Mouse (Mus musculus): Measurements from ENCODE around the gene 6030458C11Rik.
A peak's percentile ranks its signal among the peaks of the same experiment; 100 is the strongest.
"Not testable (repeated sequence)": the region's sequence is repeated elsewhere in the genome, so short reads cannot be mapped to it uniquely, and the experiment has no call there.

The 6030458C11Rik gene

GRCm38 (mm10) chr15:12817592-12817991 is 6.9 kb downstream of the 6030458C11Rik start:
- no peak for DNase-seq

- DNase-seq = no peak
Observed at GRCm38 (mm10) chr15:12812646-12813045, 11.8 kb downstream of the 6030458C11Rik start.

DNA sequence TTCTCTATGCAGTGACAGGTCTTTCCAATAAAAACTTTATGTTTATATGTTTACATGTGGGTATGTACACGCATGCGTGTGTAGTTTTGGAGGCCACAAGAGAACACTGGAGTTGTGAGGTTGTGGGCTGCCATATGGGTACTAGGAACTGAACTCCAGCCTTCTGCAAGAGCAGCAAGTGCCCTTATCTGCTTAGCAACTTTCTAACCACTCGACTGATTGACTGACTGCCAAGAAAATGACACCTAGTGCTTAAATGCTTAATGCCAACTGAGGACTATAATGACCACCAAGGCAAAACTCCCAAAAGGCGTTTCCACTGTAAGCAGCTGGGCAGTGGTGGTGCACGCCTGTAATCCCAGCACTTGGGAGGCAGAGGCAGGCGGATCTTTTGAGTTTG is 15.1 kb downstream of the 6030458C11Rik start:
- DNase-seq = no peak

- no peak for DNase-seq
Observed at GRCm38 (mm10) chr15:12807088-12807487, 17.4 kb downstream of the 6030458C11Rik start.

DNA sequence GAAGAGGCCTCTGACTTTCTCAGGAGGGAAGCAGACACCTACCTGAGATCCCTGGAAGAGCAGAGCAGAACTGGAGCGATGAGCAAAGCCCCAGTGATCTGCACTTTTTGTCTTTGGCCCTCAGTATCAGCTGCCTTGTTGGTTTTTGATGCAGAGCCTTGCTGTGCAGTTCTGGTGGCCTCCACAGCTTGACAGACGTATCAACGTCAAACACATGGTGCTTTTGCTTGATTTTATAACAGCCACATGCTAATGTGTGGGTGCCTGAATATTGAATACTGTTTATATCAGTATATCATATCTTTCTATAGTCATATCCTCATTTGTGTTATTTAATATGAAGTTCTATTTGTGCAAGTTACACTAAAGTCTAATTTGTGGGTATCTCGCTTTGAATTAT is 19.4 kb downstream of the 6030458C11Rik start:
- DNase-seq = no peak

GRCm38 (mm10) chr15:12801142-12801506 is 23.3 kb downstream of the 6030458C11Rik start:
- not testable (repeated sequence) for DNase-seq

- no peak for DNase-seq
Observed at GRCm38 (mm10) chr15:12800405-12801141, 23.9 kb downstream of the 6030458C11Rik start.

DNA sequence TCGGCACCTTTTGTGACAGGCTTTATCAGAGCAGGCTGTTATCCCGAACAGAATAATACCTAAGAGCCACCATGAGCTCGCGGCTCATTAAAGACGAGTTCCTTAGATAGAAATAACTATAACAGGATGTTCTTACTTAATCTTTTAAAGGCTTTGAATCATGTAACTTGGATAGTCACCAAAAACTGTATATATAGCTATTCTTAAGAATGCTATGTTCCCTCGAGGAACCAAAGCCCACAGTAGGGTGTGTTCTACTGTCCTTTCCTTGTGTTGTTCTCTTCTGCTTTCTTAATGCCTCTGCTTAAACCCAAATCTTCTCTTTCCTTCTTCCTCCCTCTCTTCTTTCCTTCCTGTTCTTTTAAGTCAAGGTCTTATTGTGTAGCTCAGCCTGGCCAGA is 26.4 kb downstream of the 6030458C11Rik start:
- DNase-seq = no peak

GRCm38 (mm10) chr15:12795909-12796470 is 28.5 kb downstream of the 6030458C11Rik start:
- no peak for DNase-seq

DNA sequence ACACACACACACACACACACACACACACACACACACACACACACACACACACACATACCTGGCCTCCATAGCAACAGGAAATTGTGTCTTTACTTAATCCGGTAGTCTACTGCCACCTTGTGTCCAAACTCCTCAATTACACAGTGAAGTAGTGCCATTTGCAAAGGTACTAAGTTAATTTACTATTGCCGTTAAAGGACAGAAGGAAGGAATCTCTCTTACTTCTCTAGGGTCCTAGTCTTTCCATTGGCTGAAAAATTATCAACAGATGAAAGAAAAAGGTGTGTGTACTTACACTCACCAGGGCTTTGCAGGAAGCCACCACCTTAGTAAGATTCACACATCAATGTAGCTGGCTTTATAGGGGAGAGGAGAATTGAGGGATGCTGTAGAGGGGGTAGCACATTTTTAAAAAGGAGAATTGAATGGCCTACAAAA is 29.0 kb downstream of the 6030458C11Rik start:
- peak; percentile 80 for DNase-seq

DNA sequence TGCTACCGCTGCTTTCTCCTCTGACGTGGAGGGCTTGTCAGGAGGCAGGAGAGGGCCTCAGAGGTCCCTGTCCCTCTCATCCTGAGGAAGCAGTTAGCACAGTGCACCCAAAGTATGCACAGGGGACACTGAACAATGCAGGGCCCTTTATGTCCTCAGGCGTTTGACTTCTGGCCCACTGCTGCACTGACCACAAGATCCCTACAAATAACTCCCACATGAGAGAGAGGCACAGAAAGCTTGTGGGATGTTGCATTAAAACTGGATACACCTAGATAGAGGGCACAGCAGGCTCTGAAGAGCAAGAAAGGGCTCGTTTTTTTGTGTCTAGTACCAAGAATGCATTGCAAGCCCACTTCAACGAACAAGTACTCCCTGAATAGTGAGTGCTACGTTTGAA is 30.1 kb downstream of the 6030458C11Rik start:
- DNase-seq = no peak

DNA sequence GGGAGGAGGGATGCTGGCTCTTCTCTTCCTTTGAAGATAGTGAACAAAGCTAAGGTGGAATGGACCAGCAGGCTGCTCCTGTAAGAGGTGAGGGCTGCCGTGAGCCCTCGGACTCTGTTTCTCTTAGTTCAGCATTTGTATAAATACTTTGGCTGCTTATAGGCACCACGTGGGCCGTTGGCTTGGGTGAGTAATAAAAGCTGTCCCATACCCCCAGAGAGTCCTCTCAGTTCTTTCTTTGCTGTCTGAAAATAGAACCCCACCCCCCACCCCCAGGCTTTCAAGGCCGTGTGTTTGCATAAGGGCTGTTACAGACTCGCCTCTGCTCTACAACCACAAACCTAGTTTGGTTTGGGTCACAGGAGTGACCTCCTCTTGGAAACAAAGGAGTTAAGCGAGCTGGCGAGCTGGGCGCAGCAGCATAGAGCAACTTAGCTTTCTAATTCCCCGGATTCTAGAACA is 35.0 kb downstream of the 6030458C11Rik start:
- DNase-seq = no peak

GRCm38 (mm10) chr15:12788536-12788935 is 35.9 kb downstream of the 6030458C11Rik start:
- DNase-seq = no peak

DNA sequence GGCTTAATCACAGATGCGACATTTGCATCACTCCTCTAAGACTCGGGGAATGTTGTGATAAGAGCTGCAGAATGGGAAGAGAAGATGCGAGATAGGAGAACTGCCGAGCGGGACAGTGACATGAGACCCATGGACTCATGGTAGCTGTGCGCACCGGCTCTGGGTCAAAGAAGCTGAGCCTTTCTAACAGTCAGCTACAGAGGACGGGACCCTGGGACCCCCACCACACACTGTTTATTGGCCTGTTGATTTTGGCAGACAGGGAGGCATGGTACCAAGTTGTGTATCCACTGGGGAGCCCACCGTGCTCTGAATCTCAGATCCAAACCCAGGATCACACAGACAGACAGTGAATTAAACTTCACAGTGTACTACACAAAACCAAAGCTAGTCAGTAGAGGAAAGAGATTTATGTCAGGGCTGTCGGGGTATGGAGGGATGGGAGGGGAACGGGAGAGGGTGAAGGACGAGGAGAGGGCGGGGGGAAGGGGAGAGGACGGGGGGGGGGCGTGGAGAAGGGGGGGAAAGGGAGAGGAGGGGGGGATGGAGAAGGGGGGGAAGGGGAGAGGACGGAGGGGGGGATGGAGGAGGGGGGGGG is 42.6 kb downstream of the 6030458C11Rik start:
- no peak for DNase-seq

DNA sequence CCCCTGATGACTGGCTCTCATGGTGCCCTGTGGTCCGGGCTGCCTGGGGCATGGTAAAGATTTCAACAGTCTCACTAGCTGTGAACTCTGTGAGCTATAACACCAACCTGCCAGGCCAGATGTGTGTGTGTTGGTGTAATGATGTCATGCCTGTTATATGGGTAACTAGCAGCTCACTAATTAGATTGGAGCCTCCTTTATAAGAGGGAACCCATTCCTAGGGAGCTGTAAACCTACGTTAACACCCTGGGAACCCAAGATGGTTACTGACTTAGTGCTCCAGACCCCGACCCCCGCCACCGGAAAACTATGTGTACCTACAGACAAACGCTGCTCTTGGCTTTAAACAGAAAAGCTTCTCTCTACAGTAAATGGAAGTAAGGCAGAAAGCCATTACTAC is 43.2 kb downstream of the 6030458C11Rik start:
- DNase-seq = no peak

DNA sequence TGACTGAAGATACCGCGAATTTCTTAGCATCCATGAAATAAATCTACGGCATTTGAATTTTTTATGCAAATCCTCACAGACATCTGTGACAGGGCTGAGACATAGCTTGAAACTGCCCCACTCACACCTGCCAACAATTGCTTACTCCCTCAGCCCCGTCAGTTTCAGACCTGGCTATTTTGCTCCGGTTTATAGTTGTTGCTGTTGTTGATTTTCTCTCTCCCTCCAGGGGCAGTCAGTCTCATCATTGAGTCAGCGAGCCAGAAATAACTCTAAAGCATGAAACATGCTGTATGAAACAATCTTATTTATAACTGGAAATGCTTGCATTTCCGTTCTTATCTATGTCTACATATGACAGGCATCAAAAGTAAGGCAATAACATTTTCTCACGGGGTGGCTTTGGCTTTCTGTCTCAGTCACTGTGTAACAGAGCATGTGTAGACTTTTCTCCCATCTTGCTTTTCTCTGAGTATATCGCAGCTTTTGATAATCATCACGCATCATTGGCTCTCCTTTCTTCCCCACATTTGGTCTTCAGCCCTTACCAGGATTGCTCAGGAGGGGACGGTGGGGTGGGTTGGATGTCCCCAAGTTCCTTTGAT is 50.2 kb downstream of the 6030458C11Rik start:
- no peak for DNase-seq

GRCm38 (mm10) chr15:12770958-12771357 is 53.5 kb downstream of the 6030458C11Rik start:
- no peak for DNase-seq

DNA sequence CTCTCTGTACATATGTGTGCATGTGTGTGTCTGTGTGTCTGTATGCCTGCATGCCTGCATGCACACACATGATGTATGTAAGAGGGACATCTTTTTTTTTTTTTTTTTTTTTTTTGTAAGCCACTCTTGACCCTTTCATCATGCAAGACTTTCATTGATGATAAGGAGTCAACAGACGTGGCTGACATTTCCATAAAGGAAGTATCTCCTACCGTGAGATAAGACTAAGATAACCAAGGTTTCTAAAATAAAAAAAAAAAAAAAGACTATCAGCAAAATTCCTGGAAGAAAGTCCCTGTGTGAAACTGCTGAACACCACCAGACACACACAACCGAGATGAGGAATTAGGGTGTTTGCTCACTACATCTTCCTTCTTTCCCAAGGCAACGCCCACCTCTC is 57.6 kb downstream of the 6030458C11Rik start:
- DNase-seq = no peak

DNA sequence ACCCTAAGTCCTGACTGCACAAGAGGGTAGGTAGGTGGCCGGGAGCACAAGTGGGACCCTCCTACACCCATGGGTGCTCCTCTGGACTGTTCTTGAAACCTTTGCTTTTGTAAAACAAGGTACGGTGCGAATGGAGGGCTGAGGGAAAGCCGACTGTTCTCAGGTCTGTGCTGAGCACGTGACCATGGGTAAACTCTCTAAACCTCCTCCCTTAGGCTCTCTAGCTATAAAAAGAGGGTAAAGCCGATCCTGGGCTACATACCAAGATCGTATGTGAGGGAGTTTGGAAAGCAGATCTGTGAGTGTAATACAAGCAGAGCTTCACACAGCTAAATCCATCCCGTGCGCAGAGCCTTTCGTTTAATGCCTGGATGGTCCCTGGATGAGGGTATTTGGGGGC is 61.3 kb downstream of the 6030458C11Rik start:
- DNase-seq = no peak

- DNase-seq = no peak
Observed at GRCm38 (mm10) chr15:12762258-12762913, 62.1 kb downstream of the 6030458C11Rik start.

DNA sequence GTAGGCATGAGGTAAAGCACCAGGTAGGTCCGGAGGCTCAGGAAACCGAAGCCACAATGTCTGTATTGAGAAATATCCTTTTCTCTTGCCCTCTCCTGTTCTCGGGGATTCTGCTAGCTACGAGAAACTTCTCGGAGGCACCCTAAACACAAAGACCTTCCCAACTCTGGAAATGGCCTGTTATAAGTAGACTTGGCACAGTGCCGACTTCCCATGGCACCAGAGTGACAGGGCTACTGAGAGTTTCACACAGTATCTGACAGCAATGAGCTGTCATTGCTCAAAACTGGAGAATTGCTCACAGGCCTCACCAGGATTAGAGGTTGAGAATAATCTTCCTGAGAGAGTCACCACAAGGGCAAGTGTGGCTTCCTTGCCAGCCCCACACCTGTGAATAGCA is 63.7 kb downstream of the 6030458C11Rik start:
- DNase-seq = no peak

- peak; percentile 22 for DNase-seq
Observed at GRCm38 (mm10) chr15:12758461-12758860, 66.0 kb downstream of the 6030458C11Rik start.
